Mouse (Mus musculus): ENCODE results near the gene Nrxn1. TPM values are rescaled to one million over a fixed set of nuclear protein-coding genes. Genes with fewer than 3 reads are reported as not detected.

Nrxn1 gene
- polyA plus RNA-seq, 1 experiment, result 0.05 TPM

DNA sequence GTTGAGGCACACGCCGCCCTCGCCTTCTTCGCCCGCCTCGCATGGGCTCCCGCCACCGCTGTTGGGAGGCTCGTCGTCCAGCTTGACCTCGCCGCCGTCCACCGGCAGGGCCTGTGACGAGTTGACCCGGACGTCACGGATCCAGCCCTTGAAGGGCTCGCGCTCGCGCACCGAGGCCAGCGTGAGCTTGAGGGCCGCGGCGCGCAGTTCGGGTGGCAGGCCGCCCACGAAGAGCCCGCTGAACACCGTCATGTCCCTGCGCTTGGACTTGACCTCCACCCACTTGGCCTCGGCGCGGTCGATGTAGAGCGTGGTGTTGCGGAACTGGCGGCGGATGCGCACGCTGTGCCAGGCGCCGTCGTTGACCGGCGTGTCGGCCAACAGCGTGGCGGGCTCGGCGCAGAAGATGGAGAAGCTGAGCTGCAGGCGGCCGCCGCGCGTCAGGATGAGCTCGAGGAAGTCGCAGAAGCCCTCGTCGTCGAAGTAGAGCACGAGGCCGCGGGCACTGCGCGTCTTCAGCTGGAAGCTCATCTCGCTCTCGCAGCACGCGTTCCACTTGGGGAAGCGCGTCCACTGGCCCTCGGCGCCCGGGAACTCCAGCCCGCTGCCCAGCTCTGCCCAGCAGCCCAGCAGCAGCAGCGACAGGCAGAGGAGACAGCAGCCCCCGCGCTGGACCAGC is 4.7 kb downstream of the Nrxn1 start:
- H3ac ChIP-seq (ENCODE audit: control insufficient read depth, insufficient read length), result no peak overlapping the region
- no peak overlapping the region for H3K4me2 ChIP-seq (ENCODE audit: low read depth)
- no peaks in the 10 kb centered on the region for H3K27me3 ChIP-seq (ENCODE audit: control insufficient read depth, insufficient read depth, insufficient read length)
- TF ChIP-seq POLR2A (IDR thresholded peaks at IDR 0.05; ENCODE audit: insufficient read length, low read depth) (no peak), POLR2AphosphoS2 (IDR thresholded peaks at IDR 0.05; ENCODE audit: insufficient read length, low read depth) (no peak)
- H3K4me3 ChIP-seq, result no peak overlapping the region
- no peaks in the 10 kb centered on the region for H3K79me2 ChIP-seq (ENCODE audit: control insufficient read depth, insufficient read depth)
- H3K36me3 ChIP-seq (ENCODE audit: control insufficient read depth, insufficient read depth), result no peaks in the 10 kb centered on the region

DNA sequence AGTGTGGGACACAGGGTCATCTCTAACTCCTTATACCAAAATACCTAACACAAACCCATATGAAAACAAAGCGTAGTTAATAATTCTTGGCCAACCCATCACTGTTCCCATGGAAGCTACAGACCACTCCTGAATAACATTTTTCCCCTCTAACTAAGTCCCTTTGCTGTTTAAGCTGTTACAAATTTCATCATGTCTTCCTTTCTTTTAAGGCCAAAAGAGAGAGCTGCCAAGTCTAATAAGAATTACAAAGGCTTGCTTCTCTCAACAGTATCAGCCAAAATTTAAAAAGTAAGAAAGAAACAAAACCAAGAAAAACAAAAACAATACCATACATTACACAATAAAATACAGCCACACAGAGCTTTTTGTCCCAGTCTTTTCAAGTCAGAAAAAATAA is 6.5 kb downstream of the Nrxn1 start:
- no peaks in the 10 kb centered on the region for H3K36me3 ChIP-seq (ENCODE audit: control insufficient read depth, insufficient read depth)
- H3ac ChIP-seq (ENCODE audit: control insufficient read depth, insufficient read length), result no peak overlapping the region
- H3K4me3 ChIP-seq, result no peak overlapping the region
- no peak for TF ChIP-seq REST (IDR thresholded peaks at IDR 0.05; ENCODE audit: insufficient read depth, insufficient read length)
- TF ChIP-seq TCF12 (IDR thresholded peaks at IDR 0.05; ENCODE audit: insufficient read depth, poor library complexity, severe bottlenecking), result no peak
- TF ChIP-seq MYOG (IDR thresholded peaks at IDR 0.05; ENCODE audit: control insufficient read depth in 1 of 3, insufficient read depth in 1 of 3, insufficient read length in 2 of 3, low read depth in 2 of 3), result no peak
- no peak for TF ChIP-seq TCF3 (IDR thresholded peaks at IDR 0.05; ENCODE audit: insufficient read length, low read depth)
- TF ChIP-seq POLR2A (IDR thresholded peaks at IDR 0.05; ENCODE audit: insufficient read length, low read depth), result no peak
- no peak for TF ChIP-seq POLR2AphosphoS2 (IDR thresholded peaks at IDR 0.05; ENCODE audit: insufficient read length, low read depth)
- TF ChIP-seq SRF (IDR thresholded peaks at IDR 0.05; ENCODE audit: control insufficient read depth, insufficient read length, low read depth), result no peak
- TF ChIP-seq USF1 (IDR thresholded peaks at IDR 0.05; ENCODE audit: low read depth), result no peak
- no peak for TF ChIP-seq E2F4 (IDR thresholded peaks at IDR 0.05; ENCODE audit: insufficient read depth)
- TF ChIP-seq CEBPB (IDR thresholded peaks at IDR 0.05; ENCODE audit: insufficient read depth, poor library complexity, severe bottlenecking), result no peak
- no peak for TF ChIP-seq MYOD1 (IDR thresholded peaks at IDR 0.05; ENCODE audit: control insufficient read depth in 1 of 3, insufficient read length in 2 of 3, low read depth in 2 of 3)
- no peak for TF ChIP-seq MAX (IDR thresholded peaks at IDR 0.05; ENCODE audit: low read depth)
- no peaks in the 10 kb centered on the region for H3K79me2 ChIP-seq (ENCODE audit: control insufficient read depth, insufficient read depth)
- H3K27me3 ChIP-seq (ENCODE audit: control insufficient read depth, insufficient read depth, insufficient read length), result no peaks in the 10 kb centered on the region
- no peak overlapping the region for H3K4me2 ChIP-seq (ENCODE audit: low read depth)

- H3K36me3 ChIP-seq (ENCODE audit: control insufficient read depth, insufficient read depth), result no peaks in the 10 kb centered on the region
- no peak for TF ChIP-seq E2F4 (IDR thresholded peaks at IDR 0.05; ENCODE audit: insufficient read depth)
- TF ChIP-seq REST (IDR thresholded peaks at IDR 0.05; ENCODE audit: insufficient read depth, insufficient read length), result no peak
- TF ChIP-seq MYOG (IDR thresholded peaks at IDR 0.05; ENCODE audit: control insufficient read depth in 1 of 3, insufficient read depth in 1 of 3, insufficient read length in 2 of 3, low read depth in 2 of 3), result no peak
- TF ChIP-seq SRF (IDR thresholded peaks at IDR 0.05; ENCODE audit: control insufficient read depth, insufficient read length, low read depth), result no peak
- no peak for TF ChIP-seq TCF3 (IDR thresholded peaks at IDR 0.05; ENCODE audit: insufficient read length, low read depth)
- no peak for TF ChIP-seq MYOD1 (IDR thresholded peaks at IDR 0.05; ENCODE audit: control insufficient read depth in 1 of 3, insufficient read length in 2 of 3, low read depth in 2 of 3)
- TF ChIP-seq POLR2A (IDR thresholded peaks at IDR 0.05; ENCODE audit: insufficient read length, low read depth), result no peak
- TF ChIP-seq MAX (IDR thresholded peaks at IDR 0.05; ENCODE audit: low read depth), result no peak
- TF ChIP-seq TCF12 (IDR thresholded peaks at IDR 0.05; ENCODE audit: insufficient read depth, poor library complexity, severe bottlenecking), result no peak
- no peak for TF ChIP-seq USF1 (IDR thresholded peaks at IDR 0.05; ENCODE audit: low read depth)
- no peak for TF ChIP-seq POLR2AphosphoS2 (IDR thresholded peaks at IDR 0.05; ENCODE audit: insufficient read length, low read depth)
- no peak for TF ChIP-seq CEBPB (IDR thresholded peaks at IDR 0.05; ENCODE audit: insufficient read depth, poor library complexity, severe bottlenecking)
- H3K4me2 ChIP-seq (ENCODE audit: low read depth), result no peak overlapping the region
- H3K27me3 ChIP-seq (ENCODE audit: control insufficient read depth, insufficient read depth, insufficient read length), result no peaks in the 10 kb centered on the region
- H3K4me3 ChIP-seq, result no peak overlapping the region
- H3ac ChIP-seq (ENCODE audit: control insufficient read depth, insufficient read length), result no peak overlapping the region
- no peaks in the 10 kb centered on the region for H3K79me2 ChIP-seq (ENCODE audit: control insufficient read depth, insufficient read depth)
Observed at GRCm38 (mm10) chr17:91085416-91085815, 7.5 kb downstream of the Nrxn1 start.

- H3K4me3 ChIP-seq, result no peak overlapping the region
- H3K79me2 ChIP-seq (ENCODE audit: control insufficient read depth, insufficient read depth), result no peaks in the 10 kb centered on the region
- H3K27me3 ChIP-seq (ENCODE audit: control insufficient read depth, insufficient read depth, insufficient read length), result no peaks in the 10 kb centered on the region
- H3K36me3 ChIP-seq (ENCODE audit: control insufficient read depth, insufficient read depth), result no peaks in the 10 kb centered on the region
- H3ac ChIP-seq (ENCODE audit: control insufficient read depth, insufficient read length), result no peak overlapping the region
- TF ChIP-seq MYOG (IDR thresholded peaks at IDR 0.05; ENCODE audit: control insufficient read depth in 1 of 3, insufficient read depth in 1 of 3, insufficient read length in 2 of 3, low read depth in 2 of 3), result no peak
- TF ChIP-seq CEBPB (IDR thresholded peaks at IDR 0.05; ENCODE audit: insufficient read depth, poor library complexity, severe bottlenecking), result no peak
- no peak for TF ChIP-seq POLR2A (IDR thresholded peaks at IDR 0.05; ENCODE audit: insufficient read length, low read depth)
- no peak for TF ChIP-seq POLR2AphosphoS2 (IDR thresholded peaks at IDR 0.05; ENCODE audit: insufficient read length, low read depth)
- no peak for TF ChIP-seq SRF (IDR thresholded peaks at IDR 0.05; ENCODE audit: control insufficient read depth, insufficient read length, low read depth)
- TF ChIP-seq REST (IDR thresholded peaks at IDR 0.05; ENCODE audit: insufficient read depth, insufficient read length), result no peak
- no peak for TF ChIP-seq TCF12 (IDR thresholded peaks at IDR 0.05; ENCODE audit: insufficient read depth, poor library complexity, severe bottlenecking)
- no peak overlapping the region for H3K4me2 ChIP-seq (ENCODE audit: low read depth)
Observed at GRCm38 (mm10) chr17:91079096-91079495, 13.8 kb downstream of the Nrxn1 start.

GRCm38 (mm10) chr17:91074780-91075179 is 18.1 kb downstream of the Nrxn1 start:
- H3K4me2 ChIP-seq (ENCODE audit: low read depth), result no peak overlapping the region
- H3K27me3 ChIP-seq (ENCODE audit: control insufficient read depth, insufficient read depth, insufficient read length), result no peaks in the 10 kb centered on the region
- H3K79me2 ChIP-seq (ENCODE audit: control insufficient read depth, insufficient read depth), result no peaks in the 10 kb centered on the region
- H3ac ChIP-seq (ENCODE audit: control insufficient read depth, insufficient read length), result no peak overlapping the region
- H3K4me3 ChIP-seq, result no peak overlapping the region
- TF ChIP-seq USF1 (IDR thresholded peaks at IDR 0.05; ENCODE audit: low read depth), result no peak
- TF ChIP-seq MYOG (IDR thresholded peaks at IDR 0.05; ENCODE audit: control insufficient read depth in 1 of 3, insufficient read depth in 1 of 3, insufficient read length in 2 of 3, low read depth in 2 of 3), result no peak
- no peak for TF ChIP-seq SRF (IDR thresholded peaks at IDR 0.05; ENCODE audit: control insufficient read depth, insufficient read length, low read depth)
- no peak for TF ChIP-seq TCF12 (IDR thresholded peaks at IDR 0.05; ENCODE audit: insufficient read depth, poor library complexity, severe bottlenecking)
- no peak for TF ChIP-seq CEBPB (IDR thresholded peaks at IDR 0.05; ENCODE audit: insufficient read depth, poor library complexity, severe bottlenecking)
- TF ChIP-seq POLR2A (IDR thresholded peaks at IDR 0.05; ENCODE audit: insufficient read length, low read depth), result no peak
- TF ChIP-seq E2F4 (IDR thresholded peaks at IDR 0.05; ENCODE audit: insufficient read depth), result no peak
- no peak for TF ChIP-seq TCF3 (IDR thresholded peaks at IDR 0.05; ENCODE audit: insufficient read length, low read depth)
- TF ChIP-seq MYOD1 (IDR thresholded peaks at IDR 0.05; ENCODE audit: control insufficient read depth in 1 of 3, insufficient read length in 2 of 3, low read depth in 2 of 3), result no peak
- TF ChIP-seq REST (IDR thresholded peaks at IDR 0.05; ENCODE audit: insufficient read depth, insufficient read length), result no peak
- TF ChIP-seq MAX (IDR thresholded peaks at IDR 0.05; ENCODE audit: low read depth), result no peak
- TF ChIP-seq POLR2AphosphoS2 (IDR thresholded peaks at IDR 0.05; ENCODE audit: insufficient read length, low read depth), result no peak
- H3K36me3 ChIP-seq (ENCODE audit: control insufficient read depth, insufficient read depth), result no peaks in the 10 kb centered on the region
